ENCODE assay signal across 17 mouse cellular contexts in genomic region chr1:106692599-106692998, GRCm38 (mm10).
"Had no signal": no experiment of that assay in that cellular context is flagged by ENCODE, and none has a peak within 500 bp of the region (broad histone marks: within the 10 kb centered on the region; RNA-seq: fewer than 3 reads in every experiment).

No protein-coding gene starts in this region.

- H3K27ac ChIP-seq: layer of hippocampus, adult 2 months; left cerebral cortex, adult 2 months; liver, embryonic 15.5 days; midbrain, embryonic 13.5 days; stomach, postnatal 0 days had no signal

- H3K4me3 ChIP-seq: layer of hippocampus, adult 2 months; left cerebral cortex, adult 2 months; liver, embryonic 15.5 days; midbrain, embryonic 13.5 days had no signal

- H3K27me3 ChIP-seq: liver, embryonic 15.5 days; midbrain, embryonic 13.5 days had no signal

- H3K36me3 ChIP-seq: liver, embryonic 15.5 days; midbrain, embryonic 13.5 days had no signal

- H3K4me2 ChIP-seq: liver, embryonic 15.5 days; lung, embryonic 14.5 days; midbrain, embryonic 13.5 days had no signal

- DNase-seq: kidney, adult 18-20 months; kidney, adult 9 months; kidney, postnatal 14 days; layer of hippocampus, adult 9-11 months; lung, embryonic 14.5 days; lung, postnatal 36 days; thymus, adult 2 months; thymus, postnatal 14 days; thymus, postnatal 4 days had no signal

- H3K9ac ChIP-seq: liver, embryonic 15.5 days; lung, embryonic 14.5 days; midbrain, embryonic 13.5 days had no signal

- ATAC-seq: inflammation-experienced regulatory T-cells, adult 6 months; intestine, embryonic 16.5 days; lung, postnatal 0 days; midbrain, embryonic 13.5 days had no signal

- H3K9me3 ChIP-seq: liver, embryonic 15.5 days; midbrain, embryonic 13.5 days had no signal

- H3K4me1 ChIP-seq: liver, embryonic 15.5 days; midbrain, embryonic 13.5 days had no signal
